Mouse (Mus musculus) hematopoietic multipotent progenitor cell, adult 10-12 weeks (in vitro differentiated cells): ENCODE results near the gene Scn5a. TPM values are rescaled to one million over a fixed set of nuclear protein-coding genes. Genes with fewer than 3 reads are reported as not detected.

Experiments
- polyA plus RNA-seq: library from polyadenylated mRNA; stranded (reverse); fragments of >175 nt; gene quantifications from 2 replicates; pipeline ENCODE4 v1.2.3, GENCODE M21; 2012; ENCODE audit warnings: low replicate concordance

The Scn5a gene
- 0.04 TPM in 2 replicates for polyA plus RNA-seq

GRCm38 (mm10) chr9:119578636-119579438 lies at the start of gene Scn5a:
Gene Scn5a (minus strand): TSS chr9:119579016.

GRCm38 (mm10) chr9:119444738-119445429 lies 133.9 kb downstream of the Scn5a start, which contains the start of gene Exog:
Gene Exog (plus strand): TSS chr9:119444943.

Other genes starting within 250 kb of the Scn5a start
- gene Acaa1a, start 239.3 kb downstream of the Scn5a start, polyA plus RNA-seq, result 46.5 and 124 TPM in 2 replicates
- gene Myd88, start 237.6 kb downstream of the Scn5a start, polyA plus RNA-seq, result 33.9 and 77.1 TPM in 2 replicates
- 0.54 and 0.95 TPM in 2 replicates for gene Xylb, start 221.6 kb downstream of the Scn5a start, polyA plus RNA-seq
- not detected in 2 replicates for gene Slc22a14, start 213.5 kb downstream of the Scn5a start, polyA plus RNA-seq
- gene Acvr2b, start 176.9 kb downstream of the Scn5a start, polyA plus RNA-seq, result 1.3 and 2.5 TPM in 2 replicates
- 1.5 and 1.9 TPM in 2 replicates for gene Exog, start 134.1 kb downstream of the Scn5a start, polyA plus RNA-seq
- not detected in 2 replicates for gene Scn10a, start 140.3 kb upstream of the Scn5a start, polyA plus RNA-seq
- not detected in 2 replicates for gene Scn11a, start 246.4 kb upstream of the Scn5a start, polyA plus RNA-seq